Mouse (Mus musculus): ENCODE data around the gene Dnajb14. TPM values are rescaled to one million over a fixed set of nuclear protein-coding genes. Genes with fewer than 3 reads are reported as not detected.
A peak's percentile ranks its signal among the peaks of the same experiment; 100 is the strongest.
"Not testable (repeated sequence)": the region's sequence is repeated elsewhere in the genome, so short reads cannot be mapped to it uniquely, and the experiment has no call there.

Dnajb14 gene
- polyA plus RNA-seq, 1 experiment from 2014 or later: 11.1 TPM

- Histone ChIP-seq H3K9ac (ENCODE audit: low read depth, low read length) (no peak overlapping the region), H3K4me1 (replicated peaks; ENCODE audit: control insufficient read depth, insufficient read depth, low read length) (no peaks in the 10 kb centered on the region), H3K4me3 (ENCODE audit: low read depth, low read length) (no peak overlapping the region), H3K9me3 (ENCODE audit: control insufficient read depth) (no peaks in the 10 kb centered on the region), H3K27me3 (replicated peaks; ENCODE audit: control insufficient read depth, insufficient read depth, low read length) (no peaks in the 10 kb centered on the region), H3K4me2 (replicated peaks; ENCODE audit: low read depth) (no peak overlapping the region), H3K36me3 (ENCODE audit: control insufficient read depth, insufficient read depth) (no peaks in the 10 kb centered on the region), H3K27ac (ENCODE audit: low read depth, low read length) (no peak overlapping the region)
- no peak for TF ChIP-seq CTCF (IDR thresholded peaks at IDR 0.05; ENCODE audit: low read depth)
- 90% methylated on average over 9 of the region's 9 CpGs for WGBS
- no peak for ATAC-seq
Observed at GRCm38 (mm10) chr3:137848354-137848753, 19.1 kb upstream of the Dnajb14 start.

GRCm38 (mm10) chr3:137849697-137850096 is 17.8 kb upstream of the Dnajb14 start:
- Histone ChIP-seq H3K4me3 (ENCODE audit: low read depth, low read length) (no peak overlapping the region), H3K4me2 (replicated peaks; ENCODE audit: low read depth) (no peak overlapping the region), H3K9me3 (ENCODE audit: control insufficient read depth) (no peaks in the 10 kb centered on the region), H3K9ac (ENCODE audit: low read depth, low read length) (no peak overlapping the region), H3K27ac (ENCODE audit: low read depth, low read length) (no peak overlapping the region), H3K36me3 (ENCODE audit: control insufficient read depth, insufficient read depth) (no peaks in the 10 kb centered on the region), H3K4me1 (replicated peaks; ENCODE audit: control insufficient read depth, insufficient read depth, low read length) (no peaks in the 10 kb centered on the region), H3K27me3 (replicated peaks; ENCODE audit: control insufficient read depth, insufficient read depth, low read length) (no peaks in the 10 kb centered on the region)
- peak; percentile 20; the same call in 1 of the 2 replicates for TF ChIP-seq CTCF (IDR thresholded peaks at IDR 0.05; ENCODE audit: low read depth)
- WGBS: 72% methylated on average over 5 of the region's 5 CpGs
- ATAC-seq: 0 out of 2 replicates have a peak, but pooled peaks have one; percentile 25

GRCm38 (mm10) chr3:137851196-137851595 is 16.3 kb upstream of the Dnajb14 start:
- no peak overlapping the region for H3K4me3 ChIP-seq (ENCODE audit: low read depth, low read length)
- WGBS: 89% methylated on average over 2 of the region's 2 CpGs
- ATAC-seq: no peak
- no peaks in the 10 kb centered on the region for H3K9me3 ChIP-seq (ENCODE audit: control insufficient read depth)
- no peaks in the 10 kb centered on the region for H3K36me3 ChIP-seq (ENCODE audit: control insufficient read depth, insufficient read depth)
- peak; percentile 32 for TF ChIP-seq CTCF (IDR thresholded peaks at IDR 0.05; ENCODE audit: low read depth)
- H3K27ac ChIP-seq (ENCODE audit: low read depth, low read length): no peak overlapping the region
- no peak overlapping the region for H3K4me2 ChIP-seq (replicated peaks; ENCODE audit: low read depth)
- no peak overlapping the region for H3K9ac ChIP-seq (ENCODE audit: low read depth, low read length)
- no peaks in the 10 kb centered on the region for H3K27me3 ChIP-seq (replicated peaks; ENCODE audit: control insufficient read depth, insufficient read depth, low read length)
- no peaks in the 10 kb centered on the region for H3K4me1 ChIP-seq (replicated peaks; ENCODE audit: control insufficient read depth, insufficient read depth, low read length)

GRCm38 (mm10) chr3:137853011-137853410 is 14.5 kb upstream of the Dnajb14 start:
- not testable (repeated sequence) for H3K4me2 ChIP-seq (replicated peaks; ENCODE audit: low read depth); H3K27me3 ChIP-seq (replicated peaks; ENCODE audit: control insufficient read depth, insufficient read depth, low read length); H3K9me3 ChIP-seq (ENCODE audit: control insufficient read depth); H3K4me3 ChIP-seq (ENCODE audit: low read depth, low read length); H3K4me1 ChIP-seq (replicated peaks; ENCODE audit: control insufficient read depth, insufficient read depth, low read length); H3K27ac ChIP-seq (ENCODE audit: low read depth, low read length); H3K36me3 ChIP-seq (ENCODE audit: control insufficient read depth, insufficient read depth); ATAC-seq; H3K9ac ChIP-seq (ENCODE audit: low read depth, low read length)
- 91% methylated on average over 1 of the region's 1 CpGs for WGBS

GRCm38 (mm10) chr3:137855328-137855727 is 12.1 kb upstream of the Dnajb14 start:
- 0 out of 2 replicates have a peak, but pooled peaks cover 1% of the 10 kb centered on the region for H3K4me1 ChIP-seq (replicated peaks; ENCODE audit: control insufficient read depth, insufficient read depth, low read length)
- no peak for TF ChIP-seq CTCF (IDR thresholded peaks at IDR 0.05; ENCODE audit: low read depth)
- no peak overlapping the region for H3K9ac ChIP-seq (ENCODE audit: low read depth, low read length)
- H3K27ac ChIP-seq (ENCODE audit: low read depth, low read length): no peak overlapping the region
- H3K9me3 ChIP-seq (ENCODE audit: control insufficient read depth): no peaks in the 10 kb centered on the region
- ATAC-seq: no peak
- WGBS: 58% methylated on average over 3 of the region's 3 CpGs
- no peaks in the 10 kb centered on the region for H3K27me3 ChIP-seq (replicated peaks; ENCODE audit: control insufficient read depth, insufficient read depth, low read length)
- H3K36me3 ChIP-seq (ENCODE audit: control insufficient read depth, insufficient read depth): no peaks in the 10 kb centered on the region
- H3K4me2 ChIP-seq (replicated peaks; ENCODE audit: low read depth): no peak overlapping the region
- H3K4me3 ChIP-seq (ENCODE audit: low read depth, low read length): no peak overlapping the region

- Histone ChIP-seq H3K4me2 (replicated peaks; ENCODE audit: low read depth) (no peak overlapping the region), H3K36me3 (ENCODE audit: control insufficient read depth, insufficient read depth) (no peaks in the 10 kb centered on the region), H3K9me3 (ENCODE audit: control insufficient read depth) (no peaks in the 10 kb centered on the region), H3K27me3 (replicated peaks; ENCODE audit: control insufficient read depth, insufficient read depth, low read length) (no peaks in the 10 kb centered on the region), H3K9ac (ENCODE audit: low read depth, low read length) (no peak overlapping the region), H3K4me1 (replicated peaks; ENCODE audit: control insufficient read depth, insufficient read depth, low read length) (0 out of 2 replicates have a peak, but pooled peaks cover 2% of the 10 kb centered on the region), H3K4me3 (ENCODE audit: low read depth, low read length) (no peak overlapping the region), H3K27ac (ENCODE audit: low read depth, low read length) (no peak overlapping the region)
- ATAC-seq: no peak
- WGBS: 49% methylated on average over 7 of the region's 7 CpGs
- TF ChIP-seq CTCF (IDR thresholded peaks at IDR 0.05; ENCODE audit: low read depth): no peak
Observed at GRCm38 (mm10) chr3:137856061-137856460, 11.4 kb upstream of the Dnajb14 start.
